Mouse (Mus musculus) kidney, embryonic 16.5 days (tissue): ENCODE results near the gene Pkd1. TPM values are rescaled to one million over a fixed set of nuclear protein-coding genes. Genes with fewer than 3 reads are reported as not detected.

Experiments used
- ATAC-seq: fragments of 200-750 bp; cut with Nextera tagmentation; 2 replicates; pipeline ENCODE4 v1.8.0; 2017; ENCODE audit warnings: moderate TSS enrichment; ENCODE audit not compliant: low FRiP score, low TSS enrichment
- H3K27ac ChIP-seq: fragments of 300-500 bp; sonication (generic); 2 replicates; pipeline ENCODE4 v1.5.1; 2014; ENCODE audit warnings: low read length
- H3K27me3 ChIP-seq: fragments of 300-500 bp; sonication (generic); 2 replicates; pipeline ENCODE4 v1.6.1; 2014; ENCODE audit warnings: low read length, control low read depth, mixed read lengths; ENCODE audit not compliant: insufficient read depth
- H3K36me3 ChIP-seq: fragments of 300-500 bp; sonication (generic); 2 replicates; pipeline ENCODE4 v1.6.1; 2014; ENCODE audit warnings: low read length, control low read depth, mixed read lengths; ENCODE audit not compliant: insufficient read depth
- H3K4me1 ChIP-seq: fragments of 300-500 bp; sonication (generic); 2 replicates; pipeline ENCODE4 v1.6.1; 2014; ENCODE audit warnings: low read length, control low read depth, mixed read lengths; ENCODE audit not compliant: insufficient read depth
- H3K4me2 ChIP-seq: fragments of 300-500 bp; sonication (generic); replicated peaks from 2 replicates; pipeline ENCODE4 v1.6.1; 2014; ENCODE audit warnings: low read depth, low read length
- H3K4me3 ChIP-seq: fragments of 300-500 bp; sonication (generic); 2 replicates; pipeline ENCODE4 v1.5.1; 2014; ENCODE audit warnings: mild to moderate bottlenecking, low read length
- H3K9ac ChIP-seq: fragments of 300-500 bp; sonication (generic); replicated peaks from 2 replicates; pipeline ENCODE4 v1.6.1; 2014; ENCODE audit warnings: low read length
- H3K9me3 ChIP-seq: fragments of 300-500 bp; sonication (generic); 2 replicates; pipeline ENCODE4 v1.6.1; 2016; ENCODE audit warnings: low read length, control low read depth
- WGBS: fragments of 180-500 bp; shearing (Covaris S2); extraction: QIAGEN DNeasy Blood & Tissue Kit; methylation state at CpG from one replicate; pipeline ENCODE4 v1.1.7; 2014; 5-methylcytosine and 5-hydroxymethylcytosine counted together
- polyA plus RNA-seq: library from polyadenylated mRNA; unstranded; fragments of >200 nt; fragmentation: Nextera tagmentation; extraction: Ambion mirVana; gene quantifications from 2 replicates; pipeline ENCODE4 v1.2.1, GENCODE M21; 2015

Pkd1 gene
- polyA plus RNA-seq, 1 experiment from 2014 or later: 22.5 TPM

- Histone ChIP-seq H3K4me3 (no peak overlapping the region), H3K4me2 (no peak overlapping the region), H3K9ac (no peak overlapping the region), H3K4me1 (no peaks in the 10 kb centered on the region), H3K36me3 (no peaks in the 10 kb centered on the region), H3K9me3 (no peaks in the 10 kb centered on the region), H3K27ac (no peak overlapping the region), H3K27me3 (no peaks in the 10 kb centered on the region)
- WGBS: 85% methylated on average over 2 of the region's 2 CpGs
- ATAC-seq: no peak
These were observed 4.4 kb upstream of the Pkd1 start for GRCm38 (mm10) chr17:24545247-24545646.

DNA sequence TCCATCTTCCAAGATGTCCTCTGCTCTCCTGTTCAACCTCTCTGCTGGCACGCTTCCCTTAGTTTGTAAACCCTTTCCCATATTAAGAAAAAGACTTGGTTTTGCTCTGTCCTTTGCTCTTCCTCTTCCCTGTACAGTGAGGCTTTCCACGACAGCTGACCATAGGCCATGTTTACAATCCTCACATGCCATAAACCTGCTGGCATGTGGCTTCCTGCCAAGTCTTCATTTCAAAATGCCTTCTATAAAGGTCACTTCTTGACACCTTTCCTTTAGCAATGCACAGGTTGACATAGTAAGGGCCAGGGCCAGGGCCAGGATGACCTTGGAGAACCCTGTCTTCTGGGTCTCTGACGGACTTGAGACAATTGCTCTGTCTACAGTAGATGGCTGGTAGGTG lies 3.4 kb upstream of the Pkd1 start:
- ATAC-seq: no peak
- WGBS: 82% methylated on average over 3 of the region's 3 CpGs
- no peaks in the 10 kb centered on the region for H3K36me3 ChIP-seq
- no peak overlapping the region for H3K4me2 ChIP-seq
- H3K27ac ChIP-seq: no peak overlapping the region
- peaks cover 7% of the 10 kb centered on the region for H3K4me1 ChIP-seq
- H3K9me3 ChIP-seq: no peaks in the 10 kb centered on the region
- no peaks in the 10 kb centered on the region for H3K27me3 ChIP-seq
- H3K9ac ChIP-seq: no peak overlapping the region
- H3K4me3 ChIP-seq: no peak overlapping the region

DNA sequence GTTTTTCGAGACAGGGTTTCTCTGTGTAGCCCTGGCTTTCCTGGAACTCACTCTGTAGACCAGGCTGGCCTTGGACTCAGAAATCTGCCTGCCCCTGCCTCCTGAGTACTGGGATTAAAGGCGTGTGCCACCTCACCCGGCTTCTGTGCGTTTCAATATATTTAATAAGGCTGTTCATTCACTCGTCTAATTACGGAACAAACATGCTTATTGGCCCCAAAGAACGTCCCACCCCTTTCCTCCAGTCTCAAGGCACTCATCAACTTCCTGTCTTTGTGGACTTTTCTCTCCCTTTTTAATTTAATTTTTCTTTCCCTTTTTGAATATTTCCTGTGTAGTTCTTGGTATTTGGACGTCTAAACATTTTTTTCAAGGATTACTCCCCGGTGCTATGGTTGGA lies 1.2 kb upstream of the Pkd1 start:
- Histone ChIP-seq H3K9me3 (no peaks in the 10 kb centered on the region), H3K4me1 (peaks cover 17% of the 10 kb centered on the region), H3K4me2 (peak overlapping the region; percentile 81), H3K27me3 (no peaks in the 10 kb centered on the region), H3K27ac (peak overlapping the region; percentile 73; the same call in 1 of the 2 replicates), H3K4me3 (peak overlapping the region; percentile 67), H3K9ac (peak overlapping the region; percentile 67), H3K36me3 (no peaks in the 10 kb centered on the region)
- 24% methylated on average over 9 of the region's 9 CpGs for WGBS
- ATAC-seq: no peak

GRCm38 (mm10) chr17:24548921-24549617 lies 565 bp upstream of the Pkd1 start:
- whole genome bisulfite sequencing: 4% methylated on average over 23 of the region's 23 CpGs
- H3K36me3 ChIP-seq: no peaks in the 10 kb centered on the region
- peak overlapping the region; percentile 81 for H3K4me2 ChIP-seq
- H3K27me3 ChIP-seq: no peaks in the 10 kb centered on the region
- H3K4me3 ChIP-seq: peak overlapping the region; percentile 67
- no peaks in the 10 kb centered on the region for H3K9me3 ChIP-seq
- H3K27ac ChIP-seq: peak overlapping the region; percentile 73
- ATAC-seq: peak; percentile 18
- H3K4me1 ChIP-seq: peaks cover 17% of the 10 kb centered on the region
- H3K9ac ChIP-seq: peak overlapping the region; percentile 67

DNA sequence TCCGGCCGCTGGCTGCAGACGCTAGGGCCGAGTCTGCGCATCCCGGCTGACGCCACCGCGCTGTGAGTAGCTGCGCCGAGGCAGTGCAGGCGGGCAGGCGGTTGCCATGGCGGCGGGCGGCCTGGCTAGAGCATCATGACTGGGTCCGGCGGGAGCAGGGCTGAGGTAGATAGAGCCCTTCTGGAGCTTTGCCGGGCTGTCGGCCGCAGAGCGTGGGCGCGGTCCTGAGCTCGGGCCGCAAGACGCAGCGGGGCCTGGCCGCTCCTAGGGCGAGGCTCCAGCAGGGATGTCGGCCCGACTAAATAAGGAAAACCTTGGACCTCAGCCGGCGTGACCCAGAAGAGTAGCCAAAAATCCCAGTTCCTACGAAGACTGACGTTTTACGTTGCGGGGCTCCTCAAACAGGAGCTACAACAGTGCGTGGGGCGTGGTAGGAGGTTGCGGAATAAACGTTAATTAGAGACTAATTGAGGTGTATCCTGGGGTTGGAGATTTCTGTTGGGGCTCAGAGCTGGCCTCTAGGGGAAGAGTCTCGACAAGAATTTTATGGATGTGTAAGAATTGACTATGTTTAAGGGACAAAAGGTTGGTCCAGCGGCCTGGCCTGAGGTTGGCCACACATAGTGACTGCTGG lies 899 bp downstream of the Pkd1 start:
- Histone ChIP-seq H3K9ac (peak overlapping the region; percentile 89), H3K9me3 (no peaks in the 10 kb centered on the region), H3K4me3 (peak overlapping the region; percentile 67), H3K4me2 (peak overlapping the region; percentile 81), H3K27me3 (no peaks in the 10 kb centered on the region), H3K27ac (peak overlapping the region; percentile 81), H3K4me1 (peaks cover 17% of the 10 kb centered on the region), H3K36me3 (no peaks in the 10 kb centered on the region)
- WGBS: under 1% methylated on average over 44 of the region's 44 CpGs
- peak; percentile 82 for ATAC-seq

DNA sequence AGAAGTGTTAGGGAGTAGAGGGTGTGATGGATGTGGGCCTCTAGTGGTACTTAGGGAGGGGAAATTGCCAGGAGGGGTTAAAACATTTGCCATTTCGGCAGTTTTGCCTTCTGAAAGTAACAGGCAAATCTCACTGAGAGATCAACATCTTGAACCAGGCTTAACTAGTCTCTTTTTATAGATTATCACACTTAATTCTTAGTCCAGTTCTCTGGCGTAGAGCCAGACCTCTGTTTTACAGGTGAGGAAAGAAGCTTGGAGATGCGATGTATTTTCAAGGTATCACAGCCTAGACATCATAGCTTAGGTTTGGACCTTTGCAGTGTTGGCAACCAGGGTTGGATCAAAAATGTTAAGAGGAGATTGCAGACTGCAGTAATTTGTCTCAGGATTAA lies 1.4 kb downstream of the Pkd1 start:
- Histone ChIP-seq H3K9ac (peak overlapping the region; percentile 89), H3K27me3 (no peaks in the 10 kb centered on the region), H3K27ac (peak overlapping the region; percentile 81), H3K4me3 (peak overlapping the region; percentile 67), H3K4me1 (peaks cover 17% of the 10 kb centered on the region), H3K36me3 (no peaks in the 10 kb centered on the region), H3K9me3 (no peaks in the 10 kb centered on the region), H3K4me2 (peak overlapping the region; percentile 81)
- no peak for ATAC-seq
- WGBS: 49% methylated on average over 3 of the region's 3 CpGs

DNA sequence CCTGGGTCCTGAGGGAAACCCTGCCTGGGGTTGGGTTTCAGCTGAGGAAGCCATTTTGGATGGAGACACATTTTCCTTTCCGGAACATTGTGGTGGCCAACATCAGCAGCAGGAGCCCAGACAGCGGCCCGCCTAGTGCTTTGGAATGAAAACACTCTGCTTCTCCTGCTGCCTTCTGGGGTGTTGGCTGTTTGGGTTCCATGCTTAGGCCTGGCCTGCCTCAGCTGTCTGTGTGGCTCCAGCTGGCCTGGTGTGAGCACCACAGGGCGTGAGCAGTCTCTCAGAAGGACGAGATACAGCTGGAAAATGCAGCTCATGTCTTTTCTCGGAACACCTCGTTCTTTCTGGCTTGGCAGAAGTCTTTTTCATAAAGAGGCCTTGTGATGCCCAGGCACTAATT lies 7.5 kb downstream of the Pkd1 start:
- Histone ChIP-seq H3K36me3 (no peaks in the 10 kb centered on the region), H3K4me3 (no peak overlapping the region), H3K27me3 (no peaks in the 10 kb centered on the region), H3K4me1 (peaks cover 22% of the 10 kb centered on the region), H3K27ac (no peak overlapping the region), H3K9me3 (no peaks in the 10 kb centered on the region), H3K4me2 (no peak overlapping the region), H3K9ac (no peak overlapping the region)
- no peak for ATAC-seq
- WGBS: 85% methylated on average over 7 of the region's 7 CpGs

DNA sequence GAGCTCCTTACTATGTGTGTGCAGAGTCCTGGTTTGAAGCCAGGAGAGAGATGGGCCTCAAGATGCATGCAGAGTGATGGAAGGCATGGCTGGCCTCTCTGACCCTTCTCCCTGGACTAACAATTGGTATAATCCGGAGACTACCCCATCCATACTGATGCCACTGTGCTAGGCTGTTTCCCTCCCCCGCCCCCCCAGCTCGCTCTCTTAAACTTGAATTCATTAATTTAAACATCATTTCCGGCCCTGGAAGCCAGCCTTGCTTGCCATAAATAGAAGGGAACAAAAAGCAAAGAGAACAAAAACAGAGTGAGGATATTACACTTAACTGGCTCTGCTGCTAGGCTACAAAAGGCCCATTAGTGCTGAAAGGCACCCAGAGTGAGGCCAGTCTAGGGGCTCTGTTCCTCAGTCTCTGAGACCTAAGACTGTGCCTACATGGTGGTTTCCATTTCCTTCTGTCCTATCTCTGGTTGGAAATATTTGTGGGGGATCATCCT lies 9.0 kb downstream of the Pkd1 start:
- peaks cover 20% of the 10 kb centered on the region for H3K4me1 ChIP-seq
- H3K27me3 ChIP-seq: no peaks in the 10 kb centered on the region
- no peak overlapping the region for H3K4me3 ChIP-seq
- WGBS: 40% methylated on average over 4 of the region's 4 CpGs
- H3K27ac ChIP-seq: peak overlapping the region; percentile 92
- peak; percentile 72; the same call in 1 of the 2 replicates for ATAC-seq
- H3K4me2 ChIP-seq: 0 out of 2 replicates have a peak overlapping the region, but pooled peaks have one; percentile 1
- no peak overlapping the region; the same call in 1 of the 2 replicates for H3K9ac ChIP-seq
- H3K36me3 ChIP-seq: no peaks in the 10 kb centered on the region
- H3K9me3 ChIP-seq: no peaks in the 10 kb centered on the region

DNA sequence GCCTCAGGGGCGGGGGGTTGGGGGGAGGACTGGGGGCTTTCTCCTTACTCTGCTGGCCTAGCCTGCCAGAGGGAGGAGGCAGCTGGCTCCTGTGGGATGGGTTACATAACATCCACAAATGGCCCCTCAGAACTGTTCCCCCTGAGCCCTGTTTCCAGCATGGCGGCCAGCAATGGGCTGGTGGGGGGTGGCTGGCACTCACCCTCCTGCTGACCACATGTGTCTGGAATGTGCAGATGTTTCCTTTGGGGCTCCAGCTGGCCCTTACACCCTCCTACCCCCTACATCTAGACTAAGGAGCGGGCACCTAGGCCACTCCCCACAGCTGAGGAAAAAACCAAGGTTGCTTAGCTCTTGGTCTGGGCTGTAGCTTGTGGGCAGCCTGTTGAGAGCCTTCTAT lies 9.5 kb downstream of the Pkd1 start:
- Histone ChIP-seq H3K27ac (peak overlapping the region; percentile 92), H3K4me1 (peaks cover 20% of the 10 kb centered on the region), H3K27me3 (no peaks in the 10 kb centered on the region), H3K9ac (no peak overlapping the region; the same call in 1 of the 2 replicates), H3K36me3 (no peaks in the 10 kb centered on the region), H3K4me2 (0 out of 2 replicates have a peak overlapping the region, but pooled peaks have one; percentile 1), H3K4me3 (no peak overlapping the region), H3K9me3 (no peaks in the 10 kb centered on the region)
- WGBS: 69% methylated on average over 3 of the region's 3 CpGs
- peak; percentile 68 for ATAC-seq
